9 mouse cellular contexts compared by ENCODE assay signal in genomic region chr17:84585104-84585503, GRCm38 (mm10). TPM values are rescaled to one million over a fixed set of nuclear protein-coding genes. Genes with fewer than 3 reads are reported as not detected.
DNase-seq lines count a peak whose midpoint lies in the region; ATAC-seq lines count a peak whose summit lies in the region.
"Had no signal": no experiment of that assay in that cellular context is flagged by ENCODE, and none has a peak within 500 bp of the region (broad histone marks: within the 10 kb centered on the region; RNA-seq: fewer than 3 reads in every experiment).

No protein-coding gene starts in this region.

- H3K36me3 ChIP-seq in hindbrain, embryonic 10.5 days: no peaks in the 10 kb centered on the region
- H3K36me3 ChIP-seq in hindbrain, embryonic 12.5 days: no peaks in the 10 kb centered on the region
- H3K36me3 ChIP-seq in forebrain, embryonic 10.5 days (replicated peaks): 0 out of 2 replicates have a peak, but pooled peaks cover 6% of the 10 kb centered on the region
- H3K36me3 ChIP-seq: neural tube, embryonic 13.5 days had no signal

- H3K4me2 ChIP-seq in hindbrain, embryonic 12.5 days (replicated peaks): no peak overlapping the region
- H3K4me2 ChIP-seq: neural tube, embryonic 13.5 days had no signal

- no peaks in the 10 kb centered on the region for H3K9me3 ChIP-seq in hindbrain, embryonic 10.5 days
- no peaks in the 10 kb centered on the region for H3K9me3 ChIP-seq in hindbrain, embryonic 12.5 days (replicated peaks)
- H3K9me3 ChIP-seq in forebrain, embryonic 10.5 days: no peaks in the 10 kb centered on the region
- H3K9me3 ChIP-seq: neural tube, embryonic 13.5 days had no signal

- H3K27ac ChIP-seq in hindbrain, embryonic 10.5 days: peak overlapping the region; percentile 40
- H3K27ac ChIP-seq in hindbrain, embryonic 12.5 days: no peak overlapping the region
- no peak overlapping the region for H3K27ac ChIP-seq in forebrain, embryonic 10.5 days
- H3K27ac ChIP-seq: neural tube, embryonic 13.5 days had no signal

- no peak overlapping the region for H3K4me3 ChIP-seq in hindbrain, embryonic 10.5 days
- no peak overlapping the region for H3K4me3 ChIP-seq in hindbrain, embryonic 12.5 days
- H3K4me3 ChIP-seq in forebrain, embryonic 10.5 days: no peak overlapping the region
- H3K4me3 ChIP-seq: neural tube, embryonic 13.5 days had no signal

- no peak for ATAC-seq in hindbrain, embryonic 12.5 days (ENCODE audit: low FRiP score)
- no peak for ATAC-seq in erythroid progenitor cell, adult 5-6 weeks (replicated peaks; ENCODE audit: low FRiP score, poor library complexity, severe bottlenecking)

- 83% methylated on average over 8 of the region's 8 CpGs for WGBS in hindbrain, embryonic 10.5 days
- 83% methylated on average over 8 of the region's 8 CpGs for WGBS in hindbrain, embryonic 12.5 days
- 84% methylated on average over 8 of the region's 8 CpGs for WGBS in forebrain, embryonic 10.5 days

- no peak overlapping the region for H3K9ac ChIP-seq in hindbrain, embryonic 12.5 days
- H3K9ac ChIP-seq: neural tube, embryonic 13.5 days had no signal

- intact Hi-C loops in gastrocnemius, postnatal 14 days (cut with DNase I; ENCODE audit: low total_unique reads): no loop called here
- intact Hi-C loops in left cerebral cortex, postnatal 25 days (cut with DNase I): no loop called here

- peaks cover 20% of the 10 kb centered on the region for H3K4me1 ChIP-seq in hindbrain, embryonic 10.5 days (replicated peaks)
- peaks cover 10% of the 10 kb centered on the region for H3K4me1 ChIP-seq in hindbrain, embryonic 12.5 days
- peaks cover 14% of the 10 kb centered on the region for H3K4me1 ChIP-seq in forebrain, embryonic 10.5 days
- H3K4me1 ChIP-seq: neural tube, embryonic 13.5 days had no signal

- no peak for DNase-seq in hindbrain, embryonic 10.5 days (ENCODE audit: low spot score)
- DNase-seq in Muller cell, postnatal 12 days (ENCODE audit: inconsistent ontology term): peak; percentile 24
- peak; percentile 61 for DNase-seq in gastrocnemius, postnatal 14 days
- DNase-seq in left cerebral cortex, postnatal 25 days (ENCODE audit: low spot score in 2 of 2): peak; percentile 42 to 90
- DNase-seq in testis, postnatal 10 days (ENCODE audit: low spot score): no peak
- DNase-seq in forebrain, embryonic 10.5 days (ENCODE audit: extremely low spot score, low spot score): no peak

- no peaks in the 10 kb centered on the region for H3K27me3 ChIP-seq in hindbrain, embryonic 10.5 days (ENCODE audit: insufficient read depth, poor library complexity, severe bottlenecking)
- no peaks in the 10 kb centered on the region for H3K27me3 ChIP-seq in hindbrain, embryonic 12.5 days
- no peaks in the 10 kb centered on the region for H3K27me3 ChIP-seq in forebrain, embryonic 10.5 days (ENCODE audit: poor library complexity, severe bottlenecking)
- H3K27me3 ChIP-seq: neural tube, embryonic 13.5 days had no signal

RNA-seq across cellular contexts. Expression of gene Dync2li1, which starts 41.2 kb away (rescaled TPM):
- polyA plus RNA-seq in hindbrain, embryonic 10.5 days (2016; fragmentation: Nextera tagmentation; extraction: Ambion mirVana): 29.4 and 30.0 TPM in 2 replicates
- polyA plus RNA-seq in hindbrain, embryonic 12.5 days (2016; fragmentation: Nextera tagmentation; extraction: Ambion mirVana): 34.9 and 37.7 TPM in 2 replicates
- 1 to 10 TPM; 3.1 to 3.5 TPM for total RNA-seq in gastrocnemius, postnatal 14 days (2021)
- total RNA-seq in left cerebral cortex, postnatal 25 days (2021): 10 to 100 TPM; 18.5 to 20.4 TPM
- not detected in 2 replicates for total RNA-seq in erythroid progenitor cell, adult 5-6 weeks (2015; ENCODE audit: low replicate concordance)
- not detected in 2 replicates for total RNA-seq in erythroid progenitor cell, adult 5-6 weeks (2017; ENCODE audit: low replicate concordance)
- 35.5 and 36.0 TPM in 2 replicates for polyA plus RNA-seq in forebrain, embryonic 10.5 days (2016; fragmentation: Nextera tagmentation; extraction: Ambion mirVana)

Comparison
In these comparisons a context has a peak if more than half of its experiments do, and no peak if none do; other contexts are left out.
1. DNase-seq: peak in Muller cell, postnatal 12 days (single experiment), gastrocnemius, postnatal 14 days (single experiment) and left cerebral cortex, postnatal 25 days (2 of 2); none in hindbrain, embryonic 10.5 days (single experiment), testis, postnatal 10 days (single experiment) and forebrain, embryonic 10.5 days (single experiment).
2. RNA of gene Dync2li1, which starts 41.2 kb away (total RNA-seq): 18.5 to 20.4 TPM in left cerebral cortex, postnatal 25 days; 3.1 to 3.5 TPM in gastrocnemius, postnatal 14 days and not detected in erythroid progenitor cell, adult 5-6 weeks; every median in the first group is over 4 times any median in the second.